Mouse (Mus musculus) intestine, embryonic 15.5 days (tissue): Measurements from ENCODE around the gene Srl. TPM values are rescaled to one million over a fixed set of nuclear protein-coding genes. Genes with fewer than 3 reads are reported as not detected.

ENCODE experiments used
- ATAC-seq: fragments of 200-750 bp; cut with Nextera tagmentation; 2 replicates; pipeline ENCODE4 v1.8.0; 2017; ENCODE audit warnings: moderate TSS enrichment, moderate library complexity
- H3K27ac ChIP-seq: fragments of 300-500 bp; sonication (generic); 2 replicates; pipeline ENCODE4 v1.5.1; 2015; ENCODE audit warnings: mild to moderate bottlenecking, inconsistent platforms
- H3K27me3 ChIP-seq: fragments of 300-500 bp; sonication (generic); replicated peaks from 2 replicates; pipeline ENCODE4 v1.6.1; 2015; ENCODE audit warnings: inconsistent platforms
- H3K36me3 ChIP-seq: fragments of 300-500 bp; sonication (generic); 2 replicates; pipeline ENCODE4 v1.6.1; 2015; ENCODE audit warnings: inconsistent platforms
- H3K4me1 ChIP-seq: fragments of 300-500 bp; sonication (generic); replicated peaks from 2 replicates; pipeline ENCODE4 v1.6.1; 2015; ENCODE audit warnings: inconsistent platforms
- H3K4me2 ChIP-seq: fragments of 300-500 bp; sonication (generic); replicated peaks from 2 replicates; pipeline ENCODE4 v1.6.1; 2015; ENCODE audit warnings: mild to moderate bottlenecking, inconsistent platforms
- H3K4me3 ChIP-seq: fragments of 300-500 bp; sonication (generic); replicated peaks from 2 replicates; pipeline ENCODE4 v1.5.1; 2015; ENCODE audit warnings: inconsistent platforms
- H3K9ac ChIP-seq: fragments of 300-500 bp; sonication (generic); 2 replicates; pipeline ENCODE4 v1.6.1; 2015; ENCODE audit warnings: inconsistent platforms
- H3K9me3 ChIP-seq: fragments of 300-500 bp; sonication (generic); 2 replicates; pipeline ENCODE4 v1.6.1; 2016; ENCODE audit warnings: inconsistent platforms
- WGBS: fragments of 180-500 bp; shearing (Covaris S2); methylation state at CpG from one replicate; pipeline ENCODE4 v1.1.7; 2015; 5-methylcytosine and 5-hydroxymethylcytosine counted together
- polyA plus RNA-seq: library from polyadenylated mRNA; unstranded; fragments of >200 nt; fragmentation: Nextera tagmentation; extraction: Ambion mirVana; gene quantifications from 2 replicates; pipeline ENCODE4 v1.2.1, GENCODE M21; 2015

The Srl gene
- polyA plus RNA-seq, 1 experiment from 2014 or later, result 11.5 TPM

DNA sequence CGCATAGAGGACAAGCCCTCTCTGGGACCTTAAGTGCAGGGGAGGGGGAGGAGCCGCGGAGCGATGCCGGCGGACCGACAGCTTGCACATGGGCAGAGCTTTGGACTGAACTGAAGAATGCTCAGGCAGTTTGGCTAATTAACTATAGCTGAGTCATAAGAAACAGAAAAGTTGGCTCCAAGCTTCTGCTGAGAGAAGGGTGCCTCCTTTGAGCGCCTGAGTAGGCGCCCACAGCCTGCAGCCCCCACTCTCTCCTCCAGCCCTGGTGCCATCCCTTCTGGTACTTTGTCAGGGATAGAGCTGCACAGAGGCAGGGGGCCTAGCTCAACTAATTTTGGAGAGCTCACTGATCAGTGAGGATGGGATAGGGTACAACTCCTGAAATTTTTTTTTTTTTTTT, 93.4 kb downstream of the Srl start:
- peaks cover 4% of the 10 kb centered on the region; the same call in 1 of the 2 replicates for H3K4me1 ChIP-seq
- no peak overlapping the region for H3K27ac ChIP-seq
- no peak overlapping the region for H3K9ac ChIP-seq
- H3K4me2 ChIP-seq, result no peak overlapping the region
- peak; percentile 46; the same call in 1 of the 2 replicates for ATAC-seq
- no peak overlapping the region for H3K4me3 ChIP-seq
- WGBS, result 42% methylated on average over 9 of the region's 9 CpGs
- H3K27me3 ChIP-seq, result no peaks in the 10 kb centered on the region
- H3K36me3 ChIP-seq, result no peaks in the 10 kb centered on the region
- no peaks in the 10 kb centered on the region for H3K9me3 ChIP-seq

DNA sequence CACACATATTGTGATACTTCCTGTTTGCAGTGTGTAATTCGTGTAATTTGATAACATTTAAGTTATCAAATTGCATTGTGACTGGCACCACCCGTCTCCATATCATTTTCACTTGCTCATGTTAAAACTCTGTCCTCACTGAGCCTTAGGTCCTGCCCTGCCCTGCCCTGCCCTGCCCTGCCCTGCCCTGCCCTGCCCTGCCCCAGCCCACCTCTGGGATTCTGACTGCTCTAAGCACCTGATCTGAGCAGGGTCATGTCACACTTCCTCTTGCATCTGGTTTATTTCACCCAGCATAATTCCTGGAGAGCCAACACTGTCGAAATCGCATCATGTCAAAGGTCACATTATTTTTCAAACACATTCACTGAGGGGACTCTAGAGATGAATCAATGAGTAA, 95.2 kb downstream of the Srl start:
- no peak overlapping the region for H3K4me2 ChIP-seq
- H3K27me3 ChIP-seq, result no peaks in the 10 kb centered on the region
- H3K4me1 ChIP-seq, result peaks cover 4% of the 10 kb centered on the region; the same call in 1 of the 2 replicates
- no peak overlapping the region for H3K27ac ChIP-seq
- peak; percentile 82 for ATAC-seq
- no peaks in the 10 kb centered on the region for H3K36me3 ChIP-seq
- H3K4me3 ChIP-seq, result no peak overlapping the region
- no peaks in the 10 kb centered on the region for H3K9me3 ChIP-seq
- no peak overlapping the region for H3K9ac ChIP-seq
- WGBS, result 34% methylated on average over 4 of the region's 4 CpGs

DNA sequence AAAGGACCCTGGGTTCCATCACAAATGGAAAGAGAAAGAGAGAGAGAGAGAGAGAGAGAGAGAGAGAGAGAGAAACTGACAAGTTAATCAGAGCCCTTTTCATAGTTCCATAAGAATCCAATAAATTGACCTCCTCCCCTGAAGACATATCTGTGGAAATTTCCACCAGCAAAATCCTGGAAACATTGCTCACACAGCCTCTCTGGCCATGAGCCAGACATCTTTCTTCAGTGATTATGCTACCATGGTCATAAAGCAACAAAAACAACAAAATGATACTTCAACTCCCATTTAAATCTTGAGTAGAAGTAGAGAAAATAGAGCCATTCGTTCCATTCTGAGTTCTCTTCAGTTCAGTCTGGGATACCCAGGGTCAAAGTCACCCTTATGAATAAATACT, 97.2 kb downstream of the Srl start:
- Histone ChIP-seq H3K9me3 (no peaks in the 10 kb centered on the region), H3K27me3 (no peaks in the 10 kb centered on the region), H3K4me3 (no peak overlapping the region), H3K4me1 (peaks cover 4% of the 10 kb centered on the region; the same call in 1 of the 2 replicates), H3K36me3 (no peaks in the 10 kb centered on the region), H3K27ac (no peak overlapping the region), H3K9ac (no peak overlapping the region), H3K4me2 (no peak overlapping the region)
- WGBS, result 75% methylated on average over 1 of the region's 1 CpGs
- ATAC-seq, result no peak

GRCm38 (mm10) chr16:4439302-4440066, 102.1 kb downstream of the Srl start:
- Histone ChIP-seq H3K4me3 (no peak overlapping the region), H3K4me1 (no peaks in the 10 kb centered on the region), H3K27ac (peak overlapping the region; percentile 60), H3K9me3 (no peaks in the 10 kb centered on the region), H3K27me3 (no peaks in the 10 kb centered on the region), H3K4me2 (no peak overlapping the region; the same call in 1 of the 2 replicates), H3K9ac (no peak overlapping the region), H3K36me3 (no peaks in the 10 kb centered on the region)
- 51% methylated on average over 10 of the region's 10 CpGs for WGBS
- peak; percentile 90 for ATAC-seq

DNA sequence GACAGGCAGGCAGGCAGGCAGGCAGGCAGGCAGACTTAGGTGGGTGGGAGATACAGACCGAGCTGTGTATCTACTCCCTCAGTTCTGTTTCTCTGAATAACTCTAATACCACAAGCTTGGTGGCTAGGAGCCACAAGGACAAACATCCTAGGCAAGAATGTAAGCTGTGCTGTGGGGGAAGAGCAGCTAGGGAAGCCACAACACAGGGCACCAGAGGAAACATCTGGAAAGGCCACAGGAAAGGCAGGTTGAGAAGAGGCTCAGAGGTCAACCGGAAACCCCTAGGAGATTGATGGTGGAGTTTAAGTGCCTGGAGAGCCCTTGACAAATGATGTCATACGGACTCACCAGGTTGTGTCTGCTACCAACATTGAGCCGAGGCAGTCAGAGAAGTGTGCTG, 104.9 kb downstream of the Srl start:
- no peaks in the 10 kb centered on the region for H3K27me3 ChIP-seq
- no peak overlapping the region for H3K27ac ChIP-seq
- H3K36me3 ChIP-seq, result no peaks in the 10 kb centered on the region
- no peaks in the 10 kb centered on the region for H3K9me3 ChIP-seq
- H3K4me2 ChIP-seq, result no peak overlapping the region
- H3K4me3 ChIP-seq, result no peak overlapping the region
- 46% methylated on average over 4 of the region's 4 CpGs for WGBS
- ATAC-seq, result no peak
- H3K9ac ChIP-seq, result no peak overlapping the region
- no peaks in the 10 kb centered on the region for H3K4me1 ChIP-seq

DNA sequence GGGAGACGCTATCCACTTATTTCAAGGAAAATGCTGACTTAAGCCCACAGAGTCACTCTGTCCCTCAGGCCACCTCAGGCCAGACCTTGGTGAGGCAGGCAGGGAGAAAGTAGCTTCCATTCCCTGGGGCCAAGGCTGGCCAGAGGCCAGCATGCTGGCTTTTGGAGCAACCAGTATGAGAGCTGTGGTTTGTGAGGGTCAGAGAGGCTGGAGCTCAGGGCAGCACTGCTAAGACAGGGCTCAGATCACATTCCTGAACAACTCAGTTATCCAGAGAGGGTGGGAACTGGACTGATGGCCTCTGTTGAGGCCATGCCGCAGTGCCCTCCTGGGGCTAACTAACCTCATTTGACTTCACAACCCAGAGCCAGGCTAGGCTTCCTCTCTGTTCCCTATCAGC, 106.2 kb downstream of the Srl start:
- H3K36me3 ChIP-seq, result no peaks in the 10 kb centered on the region
- ATAC-seq, result no peak
- H3K27me3 ChIP-seq, result no peaks in the 10 kb centered on the region
- no peak overlapping the region for H3K9ac ChIP-seq
- H3K27ac ChIP-seq, result no peak overlapping the region
- no peaks in the 10 kb centered on the region for H3K4me1 ChIP-seq
- H3K9me3 ChIP-seq, result no peaks in the 10 kb centered on the region
- WGBS, result 94% methylated on average over 2 of the region's 2 CpGs
- no peak overlapping the region for H3K4me3 ChIP-seq
- no peak overlapping the region for H3K4me2 ChIP-seq

GRCm38 (mm10) chr16:4431841-4432240, 109.8 kb downstream of the Srl start:
- no peaks in the 10 kb centered on the region for H3K36me3 ChIP-seq
- H3K27me3 ChIP-seq, result no peaks in the 10 kb centered on the region
- H3K4me1 ChIP-seq, result no peaks in the 10 kb centered on the region
- no peak overlapping the region for H3K9ac ChIP-seq
- WGBS, result 69% methylated on average over 4 of the region's 4 CpGs
- H3K9me3 ChIP-seq, result no peaks in the 10 kb centered on the region
- no peak overlapping the region for H3K27ac ChIP-seq
- no peak overlapping the region for H3K4me2 ChIP-seq
- ATAC-seq, result no peak
- H3K4me3 ChIP-seq, result no peak overlapping the region

DNA sequence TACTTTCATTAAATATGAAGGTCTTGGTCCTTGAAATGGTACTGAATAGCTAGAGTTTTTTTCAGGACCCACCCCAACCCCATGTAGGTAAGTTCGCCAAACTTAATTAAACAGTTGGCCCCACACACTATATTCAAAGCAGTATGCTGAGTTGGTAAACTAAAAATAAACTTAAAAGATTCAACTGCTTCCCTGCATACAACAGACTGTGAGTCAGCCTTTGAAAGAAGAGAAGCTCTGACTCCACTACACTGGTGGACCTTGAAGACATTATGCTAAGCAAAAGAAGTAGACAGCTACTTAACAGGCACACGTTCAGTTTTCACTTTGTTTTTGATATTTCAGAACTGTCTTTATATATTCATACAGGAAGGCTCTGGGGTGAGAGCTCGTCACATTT, 110.6 kb downstream of the Srl start:
- ATAC-seq, result no peak
- H3K27me3 ChIP-seq, result no peaks in the 10 kb centered on the region
- no peak overlapping the region for H3K9ac ChIP-seq
- H3K4me1 ChIP-seq, result no peaks in the 10 kb centered on the region
- no peaks in the 10 kb centered on the region for H3K36me3 ChIP-seq
- H3K4me3 ChIP-seq, result no peak overlapping the region
- H3K27ac ChIP-seq, result no peak overlapping the region
- no peaks in the 10 kb centered on the region for H3K9me3 ChIP-seq
- no peak overlapping the region for H3K4me2 ChIP-seq
- 82% methylated on average over 3 of the region's 3 CpGs for WGBS

DNA sequence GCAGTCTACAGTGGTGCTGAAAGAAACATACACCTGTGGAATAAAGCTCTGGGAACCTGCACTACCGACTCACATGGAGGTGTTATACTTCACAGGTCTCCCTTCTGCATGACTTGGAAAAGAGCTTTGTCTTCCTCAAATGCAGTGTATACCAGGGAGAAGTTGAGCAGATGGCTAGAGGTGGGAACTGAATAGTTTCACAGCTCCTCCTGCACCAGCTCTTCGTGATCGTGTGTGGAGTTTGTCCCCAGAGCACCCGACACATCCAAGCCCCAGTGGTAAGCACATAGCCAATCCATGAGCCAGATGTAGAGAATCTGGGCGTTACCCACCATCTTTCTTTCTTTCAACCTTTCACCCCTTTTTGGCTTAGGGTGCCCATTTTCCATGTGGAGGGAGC, 111.4 kb downstream of the Srl start:
- no peak overlapping the region for H3K4me2 ChIP-seq
- H3K27me3 ChIP-seq, result no peaks in the 10 kb centered on the region
- WGBS, result 71% methylated on average over 5 of the region's 5 CpGs
- no peak overlapping the region for H3K4me3 ChIP-seq
- no peaks in the 10 kb centered on the region for H3K9me3 ChIP-seq
- no peaks in the 10 kb centered on the region for H3K36me3 ChIP-seq
- no peak overlapping the region for H3K27ac ChIP-seq
- no peak overlapping the region for H3K9ac ChIP-seq
- 0 out of 2 replicates have a peak, but pooled peaks cover 3% of the 10 kb centered on the region for H3K4me1 ChIP-seq
- ATAC-seq, result no peak

Other genes starting within 250 kb of the Srl start
- 1.5 and 1.7 TPM in 2 replicates for gene Adcy9, start 121.3 kb downstream of the Srl start, polyA plus RNA-seq
- 27.9 and 28.8 TPM in 2 replicates for gene Tfap4, start 18.0 kb upstream of the Srl start, polyA plus RNA-seq
- gene Glis2, start 52.9 kb upstream of the Srl start, polyA plus RNA-seq, result 21.4 and 23.5 TPM in 2 replicates
- 74.5 and 84.3 TPM in 2 replicates for gene Pam16, start 83.2 kb upstream of the Srl start, polyA plus RNA-seq
- gene Vasn, start 98.1 kb upstream of the Srl start, polyA plus RNA-seq, result 14.1 and 15.1 TPM in 2 replicates
- 86.5 and 92.1 TPM in 2 replicates for gene Dnaja3, start 98.2 kb upstream of the Srl start, polyA plus RNA-seq
- gene Coro7, start 138.0 kb upstream of the Srl start, polyA plus RNA-seq, result 22.7 and 23.2 TPM in 2 replicates
- 48.5 and 50.7 TPM in 2 replicates for gene Nmral1, start 177.5 kb upstream of the Srl start, polyA plus RNA-seq
- 90.4 and 91.7 TPM in 2 replicates for gene Hmox2, start 184.5 kb upstream of the Srl start, polyA plus RNA-seq
- 83.1 and 88.3 TPM in 2 replicates for gene Cdip1, start 248.5 kb upstream of the Srl start, polyA plus RNA-seq